Mouse (Mus musculus): ENCODE measurements around the gene Rasl11b. TPM values are rescaled to one million over a fixed set of nuclear protein-coding genes. Genes with fewer than 3 reads are reported as not detected.

The Rasl11b gene
- polyA plus RNA-seq, 1 experiment from 2014 or later: 101 TPM

- H3K9me3 ChIP-seq (replicated peaks): no peaks in the 10 kb centered on the region
- no peak overlapping the region for H3K4me2 ChIP-seq
- H3K27me3 ChIP-seq: no peaks in the 10 kb centered on the region
- H3K36me3 ChIP-seq: no peaks in the 10 kb centered on the region
- ATAC-seq (replicated peaks; ENCODE audit: insufficient number of reproducible peaks, insufficient read depth, low FRiP score, low read depth): no peak
- H3K9ac ChIP-seq: no peak overlapping the region
- H3K4me3 ChIP-seq: no peak overlapping the region
- H3K27ac ChIP-seq: no peak overlapping the region
- peaks cover 50% of the 10 kb centered on the region for H3K4me1 ChIP-seq (replicated peaks)
- WGBS: 77% methylated on average over 4 of the region's 4 CpGs
Observed at GRCm38 (mm10) chr5:74209640-74210039, 14.6 kb downstream of the Rasl11b start.

- 58% methylated on average over 11 of the region's 11 CpGs for WGBS
- no peak; the same call in 1 of the 2 replicates for ATAC-seq (replicated peaks; ENCODE audit: insufficient number of reproducible peaks, insufficient read depth, low FRiP score, low read depth)
- H3K27me3 ChIP-seq: no peaks in the 10 kb centered on the region
- H3K4me1 ChIP-seq (replicated peaks): peaks cover 46% of the 10 kb centered on the region
- no peaks in the 10 kb centered on the region for H3K36me3 ChIP-seq
- no peaks in the 10 kb centered on the region for H3K9me3 ChIP-seq (replicated peaks)
- H3K4me3 ChIP-seq: no peak overlapping the region
- H3K9ac ChIP-seq: no peak overlapping the region
- no peak overlapping the region for H3K27ac ChIP-seq
- no peak overlapping the region for H3K4me2 ChIP-seq
Observed at GRCm38 (mm10) chr5:74211346-74211745, 16.3 kb downstream of the Rasl11b start.

- H3K9ac ChIP-seq: no peak overlapping the region
- no peaks in the 10 kb centered on the region for H3K27me3 ChIP-seq
- H3K27ac ChIP-seq: 0 out of 2 replicates have a peak overlapping the region, but pooled peaks have one; percentile 20
- H3K9me3 ChIP-seq (replicated peaks): no peaks in the 10 kb centered on the region
- WGBS: 22% methylated on average over 7 of the region's 7 CpGs
- H3K4me3 ChIP-seq: no peak overlapping the region
- H3K4me2 ChIP-seq: no peak overlapping the region
- H3K4me1 ChIP-seq (replicated peaks): peaks cover 26% of the 10 kb centered on the region
- no peaks in the 10 kb centered on the region for H3K36me3 ChIP-seq
- no peak for ATAC-seq (replicated peaks; ENCODE audit: insufficient number of reproducible peaks, insufficient read depth, low FRiP score, low read depth)
Observed at GRCm38 (mm10) chr5:74214501-74215110, 19.5 kb downstream of the Rasl11b start.

GRCm38 (mm10) chr5:74215125-74215524, 20.0 kb downstream of the Rasl11b start:
- WGBS: 50% methylated on average over 4 of the region's 4 CpGs
- no peaks in the 10 kb centered on the region for H3K36me3 ChIP-seq
- H3K4me1 ChIP-seq (replicated peaks): peaks cover 21% of the 10 kb centered on the region
- H3K27ac ChIP-seq: no peak overlapping the region
- no peaks in the 10 kb centered on the region for H3K27me3 ChIP-seq
- H3K4me2 ChIP-seq: no peak overlapping the region
- ATAC-seq (replicated peaks; ENCODE audit: insufficient number of reproducible peaks, insufficient read depth, low FRiP score, low read depth): no peak
- H3K9ac ChIP-seq: no peak overlapping the region
- H3K9me3 ChIP-seq (replicated peaks): no peaks in the 10 kb centered on the region
- H3K4me3 ChIP-seq: no peak overlapping the region

GRCm38 (mm10) chr5:74218524-74218923, 23.4 kb downstream of the Rasl11b start:
- no peak for ATAC-seq (replicated peaks; ENCODE audit: insufficient number of reproducible peaks, insufficient read depth, low FRiP score, low read depth)
- peaks cover 8% of the 10 kb centered on the region for H3K4me1 ChIP-seq (replicated peaks)

GRCm38 (mm10) chr5:74222626-74223025, 27.5 kb downstream of the Rasl11b start:
- no peak overlapping the region for H3K27ac ChIP-seq
- no peaks in the 10 kb centered on the region for H3K36me3 ChIP-seq
- H3K4me2 ChIP-seq: no peak overlapping the region
- no peak overlapping the region for H3K4me3 ChIP-seq
- H3K9ac ChIP-seq: no peak overlapping the region
- WGBS: 77% methylated on average over 4 of the region's 4 CpGs
- ATAC-seq (replicated peaks; ENCODE audit: insufficient number of reproducible peaks, insufficient read depth, low FRiP score, low read depth): no peak
- H3K4me1 ChIP-seq (replicated peaks): 0 out of 2 replicates have a peak, but pooled peaks cover 2% of the 10 kb centered on the region
- no peaks in the 10 kb centered on the region for H3K9me3 ChIP-seq (replicated peaks)
- no peaks in the 10 kb centered on the region for H3K27me3 ChIP-seq

More at GRCm38 (mm10) chr5:74218524-74218923, 23.4 kb downstream of the Rasl11b start:
- Histone ChIP-seq H3K27ac (no peak overlapping the region), H3K9ac (no peak overlapping the region), H3K9me3 (replicated peaks) (no peaks in the 10 kb centered on the region), H3K4me2 (no peak overlapping the region), H3K27me3 (no peaks in the 10 kb centered on the region), H3K36me3 (no peaks in the 10 kb centered on the region), H3K4me3 (no peak overlapping the region)
- WGBS: 77% methylated on average over 4 of the region's 4 CpGs

- no peak overlapping the region for H3K4me2 ChIP-seq
- H3K4me1 ChIP-seq (replicated peaks): peaks cover 3% of the 10 kb centered on the region; the same call in 1 of the 2 replicates
- 86% methylated on average over 6 of the region's 6 CpGs for WGBS
- no peaks in the 10 kb centered on the region for H3K27me3 ChIP-seq
- H3K9ac ChIP-seq: no peak overlapping the region
- H3K4me3 ChIP-seq: no peak overlapping the region
- H3K36me3 ChIP-seq: no peaks in the 10 kb centered on the region
- no peak for ATAC-seq (replicated peaks; ENCODE audit: insufficient number of reproducible peaks, insufficient read depth, low FRiP score, low read depth)
- H3K27ac ChIP-seq: no peak overlapping the region
- H3K9me3 ChIP-seq (replicated peaks): no peaks in the 10 kb centered on the region
Observed at GRCm38 (mm10) chr5:74224480-74224879, 29.4 kb downstream of the Rasl11b start.

GRCm38 (mm10) chr5:74226183-74226582, 31.1 kb downstream of the Rasl11b start:
- 79% methylated on average over 5 of the region's 5 CpGs for WGBS
- no peak for ATAC-seq (replicated peaks; ENCODE audit: insufficient number of reproducible peaks, insufficient read depth, low FRiP score, low read depth)

GRCm38 (mm10) chr5:74227352-74227751, 32.3 kb downstream of the Rasl11b start:
- Histone ChIP-seq H3K27me3 (no peaks in the 10 kb centered on the region), H3K4me1 (replicated peaks) (peaks cover 17% of the 10 kb centered on the region), H3K4me2 (no peak overlapping the region), H3K27ac (no peak overlapping the region), H3K36me3 (no peaks in the 10 kb centered on the region), H3K4me3 (no peak overlapping the region), H3K9ac (no peak overlapping the region), H3K9me3 (replicated peaks) (no peaks in the 10 kb centered on the region)
- 91% methylated on average over 6 of the region's 6 CpGs for WGBS
- ATAC-seq (replicated peaks; ENCODE audit: insufficient number of reproducible peaks, insufficient read depth, low FRiP score, low read depth): no peak

More at GRCm38 (mm10) chr5:74226183-74226582, 31.1 kb downstream of the Rasl11b start:
- no peaks in the 10 kb centered on the region for H3K27me3 ChIP-seq
- peaks cover 17% of the 10 kb centered on the region for H3K4me1 ChIP-seq (replicated peaks)
- no peaks in the 10 kb centered on the region for H3K36me3 ChIP-seq
- H3K27ac ChIP-seq: no peak overlapping the region
- no peak overlapping the region for H3K9ac ChIP-seq
- H3K4me2 ChIP-seq: no peak overlapping the region
- H3K4me3 ChIP-seq: no peak overlapping the region
- no peaks in the 10 kb centered on the region for H3K9me3 ChIP-seq (replicated peaks)

- ATAC-seq (replicated peaks; ENCODE audit: insufficient number of reproducible peaks, insufficient read depth, low FRiP score, low read depth): no peak
Observed at GRCm38 (mm10) chr5:74228938-74229337, 33.9 kb downstream of the Rasl11b start.

GRCm38 (mm10) chr5:74229775-74230413, 34.8 kb downstream of the Rasl11b start:
- ATAC-seq (replicated peaks; ENCODE audit: insufficient number of reproducible peaks, insufficient read depth, low FRiP score, low read depth): peak; percentile 66
- H3K4me1 ChIP-seq (replicated peaks): peaks cover 17% of the 10 kb centered on the region
- 29% methylated on average over 11 of the region's 11 CpGs for WGBS
- H3K27ac ChIP-seq: peak overlapping the region; percentile 62
- no peak overlapping the region for H3K4me3 ChIP-seq
- H3K9me3 ChIP-seq (replicated peaks): no peaks in the 10 kb centered on the region
- H3K27me3 ChIP-seq: no peaks in the 10 kb centered on the region
- no peak overlapping the region for H3K9ac ChIP-seq
- H3K36me3 ChIP-seq: no peaks in the 10 kb centered on the region
- no peak overlapping the region for H3K4me2 ChIP-seq

More at GRCm38 (mm10) chr5:74228938-74229337, 33.9 kb downstream of the Rasl11b start:
- whole genome bisulfite sequencing: 48% methylated on average over 1 of the region's 1 CpGs
- Histone ChIP-seq H3K36me3 (no peaks in the 10 kb centered on the region), H3K4me2 (no peak overlapping the region), H3K9ac (no peak overlapping the region), H3K9me3 (replicated peaks) (no peaks in the 10 kb centered on the region), H3K4me3 (no peak overlapping the region), H3K27ac (peak overlapping the region; percentile 62; the same call in 1 of the 2 replicates), H3K4me1 (replicated peaks) (peaks cover 17% of the 10 kb centered on the region), H3K27me3 (no peaks in the 10 kb centered on the region)
